Mouse (Mus musculus) lung, postnatal 0 days (tissue): ENCODE measurements around the gene Syngr2.

Experiments used
- CTCF ChIP-seq: IDR thresholded peaks from 2 replicates; pipeline ENCODE4 v1.5.1; 2016; ENCODE audit warnings: antibody characterized with exemption, mild to moderate bottlenecking
- EP300 ChIP-seq: IDR thresholded peaks from 2 replicates; pipeline ENCODE4 v1.6.1; 2016; ENCODE audit warnings: antibody characterized with exemption, mild to moderate bottlenecking, control low read depth

DNA sequence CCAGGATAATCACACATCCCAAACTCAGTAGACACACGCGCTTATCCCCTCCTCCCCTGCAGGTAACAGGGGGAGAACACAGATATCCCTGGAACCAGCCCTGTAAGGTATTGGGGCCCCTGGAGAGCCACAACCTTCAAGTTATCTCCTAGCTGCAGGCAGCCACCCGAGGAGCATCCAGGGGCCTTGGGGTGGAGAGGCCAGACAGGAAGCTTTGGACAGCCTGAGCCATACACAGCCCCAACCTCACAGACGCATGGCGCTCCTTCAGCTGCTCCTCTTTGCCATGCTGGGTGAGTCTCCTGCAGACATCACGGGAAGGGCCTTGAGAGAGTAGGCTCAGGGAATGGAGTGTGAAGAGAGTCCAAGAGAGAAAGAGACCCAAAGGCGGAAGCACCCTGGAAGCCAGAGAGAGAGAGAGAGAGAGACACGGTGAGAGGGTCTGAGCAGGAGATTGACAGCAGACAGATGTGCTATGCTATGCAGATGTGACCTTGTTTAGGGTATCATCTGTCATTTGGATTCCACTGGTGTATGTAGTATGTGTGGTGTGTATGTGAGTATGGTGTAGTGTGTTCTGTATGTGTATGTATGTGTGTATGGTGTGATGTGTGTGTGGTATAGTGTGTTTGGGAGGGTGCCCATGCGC is 11.8 kb upstream of the Syngr2 start, which contains the start of gene 6030468B19Rik:
- no peak for TF ChIP-seq CTCF
- TF ChIP-seq EP300, result no peak
